Mouse (Mus musculus) monocyte, adult 2 months (primary cell): ENCODE measurements around the gene Flad1.
"Not testable (repeated sequence)": the region's sequence is repeated elsewhere in the genome, so short reads cannot be mapped to it uniquely, and the experiment has no call there.

Experiments used
- DNase-seq, 2 experiments: peaks; one replicate each; pipeline ENCODE4 v3.0.0; 2022; ENCODE audit warnings: low spot score in 2 of 2, low read depth in 1 of 2

Flad1 gene

DNA sequence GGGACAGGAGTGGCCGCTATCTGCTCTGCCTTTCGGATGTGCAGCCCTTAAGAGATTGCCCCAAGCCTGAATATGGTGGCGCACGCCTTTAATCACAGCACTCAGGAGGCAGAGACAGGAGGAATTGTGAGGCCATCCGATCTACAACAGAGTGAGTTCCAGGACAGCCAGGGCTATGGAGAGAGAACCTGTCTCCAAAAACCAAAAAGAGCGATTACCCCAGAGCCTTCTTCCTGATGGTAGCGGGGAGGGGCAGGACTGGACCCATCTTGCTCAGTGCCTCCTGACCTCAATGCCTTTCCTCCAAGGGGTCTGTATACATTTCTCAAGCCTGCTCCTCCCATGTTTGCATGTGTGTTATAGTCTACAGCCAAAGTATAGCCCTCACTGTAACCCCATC is 17.4 kb upstream of the Flad1 start:
- DNase-seq: not testable (repeated sequence)

DNA sequence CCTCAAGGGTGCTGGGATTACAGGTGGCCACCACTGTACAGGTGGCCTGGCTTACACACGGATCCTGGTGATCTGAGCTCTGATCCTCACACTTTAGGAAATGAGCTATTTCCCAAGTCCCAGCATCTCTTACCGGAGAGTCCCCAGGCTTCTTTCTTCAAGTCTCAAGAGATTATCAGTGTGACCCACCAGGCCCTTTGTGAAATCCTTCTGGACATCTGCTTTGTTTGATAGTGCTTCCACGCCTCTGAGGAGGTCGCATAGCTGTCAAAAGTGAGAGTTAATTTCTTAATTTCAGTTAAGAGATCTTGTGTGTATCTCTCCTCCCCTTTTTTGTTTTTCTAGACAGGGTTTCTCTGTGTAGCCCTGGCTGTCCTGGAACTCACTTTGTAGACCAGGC is 14.2 kb upstream of the Flad1 start:
- DNase-seq: no peak

DNA sequence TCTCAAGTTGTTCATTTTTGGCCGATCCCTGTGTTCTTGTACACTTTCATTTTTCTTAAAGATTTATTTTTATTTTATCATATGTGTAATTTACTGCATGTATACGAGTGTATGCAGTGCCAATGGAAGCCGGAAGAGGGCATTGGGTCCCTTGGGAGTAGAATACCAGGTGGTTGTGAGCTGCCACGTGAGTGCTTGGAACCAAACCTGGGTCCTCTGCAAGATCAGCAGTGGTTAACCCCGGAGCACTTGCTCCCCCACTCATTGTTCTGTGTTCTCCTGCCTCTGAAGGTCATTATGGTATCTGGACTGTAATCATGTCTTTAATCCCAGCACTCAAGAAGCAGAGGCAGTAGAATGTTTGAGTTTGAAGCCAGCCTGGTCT is 13.5 kb upstream of the Flad1 start:
- DNase-seq: no peak

DNA sequence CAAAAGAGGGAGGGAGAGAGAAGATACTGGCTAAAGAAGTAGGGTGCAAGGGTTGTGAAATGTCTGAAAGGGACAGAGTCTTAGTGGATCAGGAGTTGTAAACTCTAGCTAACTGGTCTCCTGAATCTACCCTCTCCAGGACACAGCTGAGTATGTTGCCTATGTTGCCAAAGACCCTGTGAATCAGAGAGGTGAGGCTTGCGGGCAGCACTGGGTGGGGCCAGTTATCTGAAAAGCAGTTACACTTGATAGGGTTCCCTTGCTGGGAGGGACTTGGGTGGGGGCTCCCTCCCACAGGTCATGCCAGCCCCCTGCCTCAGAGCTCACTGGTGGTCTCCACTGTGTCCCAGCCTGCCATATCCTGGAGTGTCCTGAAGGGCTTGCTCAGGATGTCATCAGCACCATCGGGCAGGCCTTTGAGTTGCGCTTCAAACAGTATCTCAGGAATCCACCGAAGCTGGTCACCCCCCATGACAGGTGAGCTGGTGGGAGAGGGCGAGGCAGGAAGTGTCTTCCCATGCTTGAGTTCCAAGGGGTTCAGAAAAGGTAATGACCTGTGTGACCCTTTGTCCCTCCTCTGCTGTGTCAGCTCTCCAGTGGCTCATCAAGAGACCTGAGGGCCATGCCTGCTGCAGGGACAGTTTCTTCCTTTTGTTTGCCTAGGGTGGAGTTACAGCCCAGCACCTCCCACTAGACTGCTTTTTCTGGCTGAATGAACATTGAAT is 12.9 kb upstream of the Flad1 start:
- DNase-seq: no peak

DNA sequence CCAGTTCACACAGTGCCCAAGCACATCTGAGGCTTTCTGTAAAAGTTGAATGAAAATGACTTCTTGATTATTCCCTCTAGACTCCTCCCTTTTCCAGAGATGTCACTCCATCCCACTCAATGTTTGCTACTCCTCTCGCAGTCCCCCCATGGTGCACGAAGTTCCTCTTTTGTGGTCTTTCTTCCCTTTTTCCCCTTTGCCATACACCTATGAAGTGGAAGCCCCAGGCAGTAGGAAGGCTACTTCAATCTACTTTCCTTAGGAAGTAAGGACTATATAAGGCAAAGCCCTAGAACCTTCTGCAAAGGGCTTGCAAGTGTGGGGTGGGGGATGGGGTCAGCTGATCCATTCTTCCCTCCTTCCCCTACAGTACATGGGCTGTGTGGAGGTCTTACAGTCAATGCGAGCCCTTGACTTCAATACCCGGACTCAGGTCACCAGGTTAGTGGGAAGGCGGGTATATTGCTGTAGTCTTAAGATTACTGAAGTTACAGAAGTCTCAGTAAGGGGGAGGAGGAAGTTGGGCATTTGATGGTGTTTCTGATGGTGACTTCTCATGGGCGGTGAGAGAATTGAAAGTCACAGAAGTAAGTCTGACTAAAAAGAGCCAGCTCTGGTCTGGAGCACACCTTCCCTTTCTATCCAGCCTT is 11.0 kb upstream of the Flad1 start:
- DNase-seq: no peak

DNA sequence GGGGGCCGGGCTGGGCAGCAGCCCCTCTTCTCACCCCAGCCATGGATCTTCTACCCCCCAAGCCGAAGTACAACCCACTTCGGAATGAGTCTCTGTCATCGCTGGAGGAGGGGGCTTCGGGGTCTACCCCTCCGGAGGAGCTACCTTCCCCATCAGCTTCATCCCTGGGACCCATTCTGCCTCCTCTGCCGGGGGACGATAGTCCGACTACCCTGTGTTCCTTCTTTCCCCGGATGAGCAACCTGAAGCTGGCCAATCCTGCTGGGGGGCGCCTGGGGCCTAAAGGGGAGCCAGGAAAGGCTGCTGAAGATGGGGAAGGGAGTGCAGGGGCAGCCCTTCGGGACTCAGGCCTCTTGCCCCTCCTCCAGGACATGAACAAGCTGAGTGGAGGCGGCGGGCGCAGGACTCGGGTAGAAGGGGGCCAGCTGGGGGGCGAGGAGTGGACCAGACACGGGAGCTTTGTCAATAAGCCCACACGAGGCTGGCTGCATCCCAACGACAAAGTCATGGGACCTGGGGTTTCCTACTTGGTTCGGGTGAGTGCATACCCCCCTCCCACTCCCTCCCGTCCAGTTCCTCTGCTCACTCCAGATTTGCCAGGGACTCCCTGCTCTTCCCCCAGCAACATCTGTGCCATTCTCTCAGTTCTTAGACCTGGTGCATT is 10.3 kb upstream of the Flad1 start:
- no peak for DNase-seq

DNA sequence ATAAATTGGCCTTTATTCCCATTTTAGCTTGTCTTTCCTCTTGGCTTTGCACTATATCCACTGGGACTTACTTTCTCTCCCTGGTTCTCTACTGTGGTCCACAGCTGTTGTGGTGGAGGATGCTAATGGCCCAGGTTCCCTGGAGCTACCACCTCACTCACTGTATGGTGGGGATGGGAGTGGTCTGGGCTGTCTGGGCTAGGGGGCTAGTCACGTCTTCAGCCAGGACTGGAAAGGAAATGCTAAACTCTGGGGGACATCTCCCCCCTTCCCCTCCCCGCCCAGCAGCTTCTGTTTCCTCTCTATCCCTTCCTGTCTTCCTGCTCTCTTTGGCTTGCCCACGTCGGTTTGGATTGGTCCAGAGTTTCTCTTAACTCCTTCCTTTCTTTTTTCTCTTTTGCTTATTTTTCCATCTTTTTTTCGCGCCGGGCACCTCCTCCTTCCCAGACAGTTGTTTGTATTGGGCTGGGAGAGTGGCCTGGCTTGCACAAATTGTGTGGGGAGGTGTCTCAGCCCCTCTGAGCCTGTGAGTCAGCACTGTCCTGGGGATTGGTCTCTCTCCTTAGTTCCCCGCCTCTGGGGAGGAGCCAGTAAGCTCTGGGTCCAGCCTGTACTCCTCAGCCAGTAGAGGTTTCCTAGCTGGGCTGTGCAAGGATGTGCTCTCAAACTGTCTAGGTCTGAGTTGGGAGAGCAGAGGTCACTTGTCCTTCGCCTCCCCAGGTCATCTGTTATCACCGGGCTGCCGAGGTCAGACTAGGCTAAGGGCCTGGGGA is 9.5 kb upstream of the Flad1 start:
- no peak for DNase-seq

DNA sequence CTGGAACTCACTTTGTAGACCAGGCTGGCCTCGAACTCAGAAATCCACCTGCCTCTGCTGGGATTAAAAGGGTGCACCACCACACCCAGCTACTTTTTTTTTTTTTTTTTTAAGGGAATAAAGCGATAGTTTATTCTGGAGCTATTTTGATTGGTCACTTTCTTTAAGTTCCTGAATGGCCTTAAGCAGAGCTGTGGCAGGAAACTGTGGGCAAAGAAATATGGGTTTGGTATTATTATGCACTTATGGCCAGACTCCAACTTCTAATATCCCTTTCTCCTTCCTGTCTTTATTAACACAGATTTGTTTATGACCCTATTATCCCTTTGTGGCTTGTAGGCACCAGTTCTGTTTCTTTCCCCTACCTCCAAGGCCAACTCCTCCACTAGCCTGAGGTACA is 8.8 kb upstream of the Flad1 start:
- no peak for DNase-seq

DNA sequence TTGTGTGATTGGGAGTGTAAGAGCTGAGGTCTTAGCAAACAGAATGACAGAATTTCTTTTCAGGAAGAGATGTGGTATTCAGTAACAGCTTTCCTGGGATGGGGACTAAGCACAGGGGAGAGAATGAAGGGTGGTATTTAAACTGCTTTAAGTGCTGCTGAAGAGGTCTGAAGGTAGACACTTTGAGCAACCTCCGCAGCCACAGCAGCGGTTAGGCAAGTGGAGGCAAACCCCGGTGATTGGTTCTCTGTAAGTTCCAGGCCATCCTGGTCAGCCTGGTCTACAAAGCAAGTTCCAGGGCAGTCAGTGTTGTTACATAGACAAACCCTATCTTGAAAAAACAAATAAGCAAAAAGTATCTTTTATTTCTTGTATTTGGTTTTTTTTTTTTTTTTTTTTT is 8.3 kb upstream of the Flad1 start:
- DNase-seq: no peak

DNA sequence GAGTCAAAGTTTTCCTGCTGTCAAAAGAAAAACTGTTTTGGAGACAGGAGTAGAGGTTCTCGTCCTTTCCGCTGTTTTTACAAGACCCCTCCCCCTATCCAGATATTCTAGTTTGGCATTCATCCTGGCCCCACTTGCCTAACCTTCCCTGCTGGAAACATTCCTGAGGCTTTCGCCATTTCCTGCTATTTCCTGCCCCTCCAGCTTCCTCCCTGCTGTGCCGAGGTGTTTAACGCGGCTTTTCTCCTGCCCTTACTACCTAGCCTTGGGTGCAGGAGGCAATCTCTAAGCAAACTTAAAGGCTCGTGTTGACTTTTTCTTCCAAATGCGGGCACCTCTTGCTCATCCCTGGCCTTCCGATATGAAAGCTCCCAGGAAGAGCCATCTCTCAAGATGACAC is 7.9 kb upstream of the Flad1 start:
- no peak for DNase-seq

DNA sequence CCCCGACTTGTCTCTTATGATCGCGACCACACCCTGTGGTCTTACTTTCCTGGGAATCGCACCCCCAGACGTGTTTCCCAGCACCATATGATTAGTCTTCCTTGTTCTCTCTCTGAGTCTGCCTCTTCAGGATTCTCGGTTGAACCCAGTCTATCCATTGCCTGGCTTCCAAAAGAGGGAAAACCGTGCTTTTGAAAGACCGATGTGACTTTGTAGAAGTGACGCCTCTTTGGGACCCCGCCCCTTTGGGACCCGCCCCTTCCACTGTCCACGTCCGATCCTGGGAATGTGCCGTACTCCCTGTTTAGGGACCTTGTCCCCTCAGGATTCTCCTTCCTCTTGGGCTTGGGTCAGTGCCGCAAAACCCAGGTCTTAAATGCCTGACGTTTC is 7.2 kb upstream of the Flad1 start:
- no peak for DNase-seq

DNA sequence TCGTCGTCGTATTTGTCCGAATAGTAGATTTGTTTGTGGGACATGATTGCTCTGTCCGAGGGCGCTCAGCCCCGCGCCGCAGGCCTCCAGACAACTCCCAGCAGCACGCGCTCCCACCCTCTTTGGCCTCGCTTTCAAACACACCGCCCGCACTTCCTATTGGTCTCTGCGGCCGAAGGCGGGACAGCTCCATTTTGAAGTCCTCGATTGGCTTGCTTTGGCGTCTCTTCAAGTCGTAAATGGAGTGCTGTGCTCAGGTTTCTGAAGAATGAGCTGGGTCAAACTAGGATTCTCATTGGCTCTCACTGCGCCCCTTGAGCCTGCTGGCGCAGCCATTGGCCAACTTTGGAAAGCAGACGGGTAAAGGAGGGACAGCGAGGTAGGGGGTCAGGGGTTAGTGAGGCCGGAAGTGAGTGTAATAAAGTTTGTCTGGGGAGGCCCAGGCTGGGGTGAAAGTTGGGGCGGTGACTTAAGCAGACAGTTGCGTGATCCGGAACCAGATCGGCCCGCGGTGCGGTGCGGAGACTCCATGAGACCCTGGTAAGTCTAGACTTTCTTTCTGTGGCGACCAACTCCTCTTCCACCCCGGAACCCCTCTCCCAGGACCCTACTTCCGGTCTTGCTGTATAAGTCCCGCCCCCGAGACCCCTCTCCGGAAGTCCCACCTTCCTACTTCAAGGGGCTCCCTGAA is 6.6 kb upstream of the Flad1 start, which contains the start of the genes Cks1b and Shc1:
Gene Cks1b, minus strand, starts transcription at position 214 of the 691 bp plus-strand sequence.
Gene Shc1, plus strand, starts transcription at position 274 of the 691 bp plus-strand sequence.
- peak; percentile 89 to 91 for DNase-seq

DNA sequence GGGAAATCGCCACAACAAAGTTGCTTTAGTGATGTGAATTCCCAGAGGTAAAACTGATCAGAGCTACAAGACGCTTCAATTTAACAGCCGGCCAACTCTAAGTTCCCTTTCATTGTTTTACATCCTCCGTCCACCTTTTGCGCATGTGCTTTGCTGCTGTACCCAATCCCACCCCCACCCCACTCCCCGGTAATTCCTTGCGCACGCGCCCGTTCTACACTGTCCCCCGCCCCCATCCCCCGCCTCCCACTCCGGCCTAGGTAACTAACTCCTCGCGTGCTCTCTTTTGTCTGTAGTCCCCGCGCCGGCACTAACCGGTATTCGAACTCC is 6.1 kb upstream of the Flad1 start:
- no peak for DNase-seq

DNA sequence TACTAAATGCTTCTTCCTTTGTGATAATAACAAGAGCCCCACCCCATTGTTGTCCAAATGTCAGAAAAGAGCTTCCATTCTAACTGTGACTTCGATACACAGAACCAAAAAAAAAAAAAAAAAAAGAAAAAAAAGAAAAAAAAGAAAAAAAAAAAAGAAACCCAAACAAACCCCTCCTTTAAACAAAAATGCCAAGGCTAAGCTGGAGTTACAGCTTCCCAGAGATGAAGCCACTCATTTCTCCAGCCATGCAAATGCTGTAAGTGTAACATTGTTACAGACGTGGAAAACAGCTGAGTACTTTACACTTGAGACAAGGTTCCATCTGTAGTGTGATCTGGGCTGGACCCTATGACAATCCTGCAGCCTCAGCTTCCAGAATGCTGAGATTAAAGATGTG is 5.5 kb upstream of the Flad1 start:
- DNase-seq: no peak

DNA sequence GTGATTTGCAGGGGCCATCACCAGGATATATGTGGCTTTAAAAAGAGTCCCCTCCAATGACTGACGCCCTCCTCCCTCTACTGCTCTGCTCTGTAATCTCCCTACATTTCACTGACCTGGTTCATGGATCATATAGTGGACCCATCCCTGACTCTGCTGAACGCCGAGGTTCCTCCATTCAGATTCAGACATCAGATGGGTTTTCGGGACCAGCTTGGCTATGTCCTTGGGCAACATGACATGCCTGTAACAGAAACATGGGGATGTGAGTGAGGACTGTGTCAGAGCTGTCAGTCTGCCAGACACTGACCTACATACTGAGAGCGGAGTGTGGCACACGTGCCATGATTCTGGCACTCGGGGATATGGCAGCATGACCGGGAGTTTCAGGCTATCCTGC is 4.5 kb upstream of the Flad1 start:
- DNase-seq: no peak

DNA sequence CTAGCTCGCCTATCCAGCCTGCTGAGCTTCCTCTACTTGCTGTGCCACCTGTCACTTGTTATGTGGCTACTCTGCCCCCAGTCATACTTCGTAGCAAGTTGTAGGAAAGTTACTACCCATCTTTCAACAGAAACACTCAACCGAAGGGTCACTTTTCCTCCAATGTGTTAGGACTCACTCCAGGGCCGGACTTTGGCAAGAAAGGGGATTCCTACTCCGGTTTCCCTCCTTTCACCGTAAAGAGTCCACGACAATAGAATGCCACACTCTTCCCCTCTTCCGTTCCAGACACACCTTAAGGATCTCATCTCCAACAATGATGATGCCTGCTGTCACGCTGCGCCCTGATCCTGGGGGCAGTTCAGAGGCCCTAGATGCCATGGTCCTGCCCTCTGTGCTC is 806 bp downstream of the Flad1 start:
- DNase-seq: no peak

DNA sequence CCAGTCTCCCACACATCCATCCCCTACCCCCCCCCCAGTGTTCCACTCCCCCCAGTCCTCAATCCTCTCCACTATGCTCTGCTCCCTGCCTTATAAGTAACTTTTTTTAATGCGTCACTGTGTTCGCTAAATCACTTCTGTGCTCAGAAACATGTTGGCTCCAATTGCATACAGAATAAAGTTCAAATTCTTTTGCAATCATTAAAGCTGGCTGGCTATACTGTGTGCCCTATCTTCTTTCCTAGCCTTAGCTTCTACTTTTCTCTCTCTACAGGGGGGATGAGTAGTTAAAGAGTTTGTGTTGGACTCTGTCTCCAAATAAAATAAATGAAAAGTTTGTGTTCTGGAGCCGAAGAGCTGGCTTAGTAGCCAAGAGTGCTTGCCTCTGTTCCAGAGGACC is 2.0 kb downstream of the Flad1 start:
- no peak for DNase-seq

DNA sequence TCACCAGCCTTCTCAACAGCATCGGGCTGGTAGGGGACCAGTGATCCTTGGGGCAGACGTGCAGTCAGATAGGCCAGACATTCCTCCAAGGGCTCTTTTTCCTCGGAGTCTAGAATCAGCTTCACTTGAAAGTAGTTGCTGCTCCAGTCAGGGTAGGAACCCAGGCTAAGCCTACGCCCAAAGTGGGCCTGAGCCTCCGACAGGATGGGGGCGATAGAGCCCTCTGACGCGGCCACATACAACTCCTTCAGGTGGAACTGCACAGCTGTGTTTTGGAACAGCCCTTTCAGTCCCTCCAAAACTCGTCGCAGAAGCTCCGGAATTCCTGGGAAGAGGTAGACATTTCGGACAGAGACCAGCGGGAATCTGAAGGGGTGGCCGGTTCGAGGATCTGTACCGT is 3.2 kb downstream of the Flad1 start:
- no peak for DNase-seq

DNA sequence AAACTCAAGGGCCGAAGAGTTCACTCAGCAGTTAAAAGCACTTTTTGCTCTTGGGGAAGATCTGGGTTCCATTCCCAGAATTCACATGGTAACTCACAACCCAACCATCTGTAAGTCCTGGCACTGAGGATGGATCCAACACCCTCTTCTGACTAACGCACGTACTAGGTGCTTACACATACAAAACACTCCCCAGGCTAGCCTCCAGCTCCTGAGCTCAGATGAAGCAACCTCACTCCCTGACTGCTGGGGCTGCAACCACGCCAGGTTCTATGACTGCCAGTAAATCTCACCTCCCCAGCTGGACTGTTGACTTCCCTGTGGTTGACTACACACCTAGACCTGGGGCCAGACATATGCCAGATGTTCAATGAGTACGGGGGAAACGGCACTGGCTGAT is 4.8 kb downstream of the Flad1 start:
- no peak for DNase-seq

DNA sequence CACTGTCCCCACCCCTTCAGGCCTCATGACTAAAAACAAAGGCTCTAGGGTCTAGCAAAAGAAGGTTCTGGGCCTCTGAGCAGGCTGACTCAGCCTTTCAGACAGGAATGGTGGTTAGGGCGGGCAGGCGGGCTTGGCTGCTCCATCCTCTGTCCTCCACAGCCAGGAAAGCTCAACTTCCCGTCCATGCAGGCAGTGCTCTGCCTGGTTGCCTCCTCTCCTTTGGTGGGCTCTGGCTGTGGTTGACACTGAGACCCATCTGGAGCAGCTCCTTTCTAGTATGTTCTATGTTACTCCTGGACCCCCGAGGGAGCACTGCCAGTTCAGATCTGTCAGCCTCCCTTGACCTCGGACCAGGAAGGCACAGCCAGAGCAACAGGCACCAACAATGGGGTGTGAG is 9.0 kb downstream of the Flad1 start, which contains the start of gene Lenep:
Gene Lenep, minus strand, starts transcription at position 101 of the 400 bp plus-strand sequence.
- no peak for DNase-seq

DNA sequence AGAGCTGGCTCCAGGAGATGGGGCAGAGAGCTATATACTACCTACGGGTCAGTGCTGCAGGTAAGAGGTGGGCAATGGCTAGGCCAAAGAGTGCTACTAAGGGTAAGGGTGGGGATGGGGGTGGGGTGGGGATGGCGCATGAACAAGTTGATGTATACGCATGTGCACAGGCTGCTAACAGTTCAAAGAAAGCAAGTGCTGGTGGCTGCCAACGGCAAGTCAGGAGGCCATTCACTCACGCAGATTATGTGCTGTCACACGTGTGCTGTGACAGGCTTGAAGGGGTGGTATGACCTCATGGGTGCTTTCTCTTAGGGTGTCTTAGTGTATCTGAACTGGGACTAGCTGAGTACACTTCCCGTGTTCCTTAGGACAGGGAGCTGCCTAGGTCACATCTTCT is 10.3 kb downstream of the Flad1 start:
- DNase-seq: no peak
